Mouse (Mus musculus) intestine, embryonic 14.5 days (tissue): Measurements from ENCODE around the gene Plpp4. TPM values are rescaled to one million over a fixed set of nuclear protein-coding genes. Genes with fewer than 3 reads are reported as not detected.

Experiments
- ATAC-seq: fragments of 200-750 bp; cut with Nextera tagmentation; replicated peaks from 2 replicates; pipeline ENCODE4 v1.8.0; 2017; ENCODE audit warnings: low read depth, moderate number of reproducible peaks, moderate TSS enrichment, moderate library complexity; ENCODE audit not compliant: low FRiP score, low TSS enrichment
- DNase-seq: peaks from one replicate; pipeline ENCODE4 v3.0.0-alpha.2; 2018; ENCODE audit warnings: low spot score
- H3K27ac ChIP-seq: fragments of 300-500 bp; sonication (generic); 2 replicates; pipeline ENCODE4 v1.5.1; 2014; ENCODE audit warnings: low read depth, mild to moderate bottlenecking, control low read depth
- H3K27me3 ChIP-seq: fragments of 300-500 bp; sonication (generic); replicated peaks from 2 replicates; pipeline ENCODE4 v1.6.1; 2014; ENCODE audit warnings: low read length, control low read depth; ENCODE audit not compliant: control insufficient read depth, insufficient read depth
- H3K36me3 ChIP-seq: fragments of 300-500 bp; sonication (generic); 2 replicates; pipeline ENCODE4 v1.6.1; 2014; ENCODE audit warnings: low read length, control low read depth; ENCODE audit not compliant: control insufficient read depth, insufficient read depth
- H3K4me1 ChIP-seq: fragments of 300-500 bp; sonication (generic); replicated peaks from 2 replicates; pipeline ENCODE4 v1.6.1; 2014; ENCODE audit warnings: low read length, control low read depth, mixed read lengths; ENCODE audit not compliant: control insufficient read depth, insufficient read depth
- H3K4me2 ChIP-seq: fragments of 300-500 bp; sonication (generic); 2 replicates; pipeline ENCODE4 v1.6.1; 2014; ENCODE audit warnings: low read length
- H3K4me3 ChIP-seq: fragments of 300-500 bp; sonication (generic); 2 replicates; pipeline ENCODE4 v1.5.1; 2014; ENCODE audit warnings: low read depth, low read length, control low read depth, mixed read lengths
- H3K9ac ChIP-seq: fragments of 300-500 bp; sonication (generic); 2 replicates; pipeline ENCODE4 v1.6.1; 2014; ENCODE audit warnings: mild to moderate bottlenecking, low read length
- H3K9me3 ChIP-seq: fragments of 300-500 bp; sonication (generic); 2 replicates; pipeline ENCODE4 v1.6.1; 2016; ENCODE audit warnings: low read length, control low read depth; ENCODE audit not compliant: control insufficient read depth
- WGBS: fragments of 180-500 bp; shearing (Covaris S2); extraction: QIAGEN DNeasy Blood & Tissue Kit; methylation state at CpG from one replicate; pipeline ENCODE4 v1.1.7; 2014; 5-methylcytosine and 5-hydroxymethylcytosine counted together
- polyA plus RNA-seq: library from polyadenylated mRNA; unstranded; fragments of >200 nt; fragmentation: Nextera tagmentation; extraction: Ambion mirVana; gene quantifications from 2 replicates; pipeline ENCODE4 v1.2.1, GENCODE M21; 2014

Plpp4 gene
- polyA plus RNA-seq, 1 experiment from 2014 or later = 0.31 TPM

DNA sequence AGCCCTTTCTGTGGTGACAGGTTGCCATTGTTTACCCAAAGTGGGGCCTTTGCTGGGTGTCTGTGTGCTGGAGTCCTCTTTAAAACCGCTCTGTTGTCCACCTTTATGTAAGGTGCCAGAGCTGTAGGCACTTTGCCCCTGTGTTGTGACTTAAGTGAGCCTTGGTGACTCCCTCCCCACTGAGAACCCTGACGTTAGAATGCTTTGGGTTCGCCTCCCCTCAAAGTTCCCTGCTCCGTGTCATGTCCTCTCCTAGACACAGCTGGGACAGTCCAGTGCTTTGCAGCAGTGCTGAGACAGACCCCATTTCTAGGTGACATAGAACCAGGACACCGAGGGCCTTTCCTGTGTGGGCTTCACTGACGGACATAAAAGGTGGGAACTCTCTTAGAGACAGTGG lies 55.7 kb downstream of the Plpp4 start:
- Histone ChIP-seq H3K27me3 (no peaks in the 10 kb centered on the region), H3K36me3 (no peaks in the 10 kb centered on the region), H3K9ac (no peak overlapping the region), H3K9me3 (no peaks in the 10 kb centered on the region), H3K4me3 (no peak overlapping the region), H3K4me1 (peaks cover 6% of the 10 kb centered on the region; the same call in 1 of the 2 replicates), H3K4me2 (no peak overlapping the region), H3K27ac (no peak overlapping the region)
- no peak for ATAC-seq
- 69% methylated on average over 6 of the region's 6 CpGs for WGBS
- DNase-seq = no peak

DNA sequence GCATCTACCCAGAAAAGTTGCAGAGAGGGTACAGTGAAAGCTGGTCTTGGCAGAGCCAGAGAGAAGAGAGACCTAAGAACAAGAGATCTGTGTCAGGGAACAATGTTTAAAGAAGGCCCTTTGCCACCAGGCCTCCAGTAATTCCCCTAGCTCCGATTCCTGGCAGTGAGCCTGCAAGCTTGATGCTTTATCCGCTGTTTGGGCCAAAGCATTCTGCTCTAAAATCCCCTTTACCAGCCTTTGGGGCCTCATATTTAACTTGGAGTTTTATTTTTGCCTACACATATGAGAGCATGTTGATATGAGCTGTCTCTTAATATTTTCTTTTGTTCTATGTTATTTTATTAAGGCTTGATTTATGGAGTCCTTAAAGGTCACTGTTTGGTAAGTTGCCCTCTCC lies 57.1 kb downstream of the Plpp4 start:
- WGBS = 53% methylated on average over 2 of the region's 2 CpGs
- ATAC-seq = no peak
- H3K27me3 ChIP-seq = no peaks in the 10 kb centered on the region

DNA sequence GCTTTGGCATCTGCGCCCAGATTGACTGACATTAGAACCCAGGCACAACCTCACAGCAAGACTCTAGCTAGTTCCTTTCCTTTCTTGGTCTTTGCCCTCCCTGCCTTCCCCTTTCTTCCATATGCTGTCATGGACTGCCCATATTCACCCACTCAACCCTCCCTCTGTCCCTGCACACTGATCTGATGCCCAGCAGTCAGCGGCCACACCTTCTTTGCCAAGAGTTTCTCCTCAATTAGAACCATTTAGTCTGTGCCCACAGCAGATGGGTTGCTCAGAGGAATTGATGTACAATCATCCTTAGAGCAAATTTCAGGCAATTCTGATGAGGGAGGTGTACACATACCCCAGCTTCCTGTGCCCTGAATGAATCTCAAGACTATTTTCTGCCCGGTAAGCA lies 83.3 kb downstream of the Plpp4 start:
- Histone ChIP-seq H3K9ac (no peak overlapping the region), H3K4me3 (no peak overlapping the region), H3K36me3 (no peaks in the 10 kb centered on the region), H3K9me3 (no peaks in the 10 kb centered on the region), H3K27me3 (no peaks in the 10 kb centered on the region), H3K4me2 (no peak overlapping the region), H3K4me1 (no peaks in the 10 kb centered on the region), H3K27ac (no peak overlapping the region)
- ATAC-seq (no peak), DNase-seq (no peak)
- 93% methylated on average over 3 of the region's 3 CpGs for WGBS

More for the DNA sequence above, 57.1 kb downstream of the Plpp4 start:
- no peaks in the 10 kb centered on the region for H3K4me1 ChIP-seq
- no peaks in the 10 kb centered on the region for H3K36me3 ChIP-seq
- no peak overlapping the region for H3K4me3 ChIP-seq
- no peak for DNase-seq
- H3K9me3 ChIP-seq = no peaks in the 10 kb centered on the region
- no peak overlapping the region for H3K4me2 ChIP-seq
- H3K9ac ChIP-seq = no peak overlapping the region
- no peak overlapping the region for H3K27ac ChIP-seq

DNA sequence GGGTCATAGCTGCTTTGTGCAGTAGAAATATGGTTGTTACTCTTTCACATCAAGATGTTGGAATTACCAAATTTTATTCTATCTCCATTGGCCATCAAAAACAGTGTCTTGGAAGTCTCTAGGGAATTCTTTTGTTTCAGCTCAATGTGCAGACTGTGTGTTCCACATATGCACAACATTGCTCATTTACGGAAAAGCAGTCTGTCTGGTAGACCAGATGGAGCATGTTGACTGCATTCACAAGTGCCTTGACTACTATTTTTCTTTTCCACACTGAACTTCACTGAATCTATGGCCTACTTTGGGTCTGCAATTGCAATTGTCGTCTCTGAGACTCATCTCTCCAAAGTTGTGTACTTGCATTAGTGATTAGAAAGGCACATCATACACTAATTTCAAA lies 98.7 kb downstream of the Plpp4 start:
- DNase-seq = no peak
- ATAC-seq = no peak
- Histone ChIP-seq H3K27me3 (no peaks in the 10 kb centered on the region), H3K4me2 (no peak overlapping the region), H3K27ac (no peak overlapping the region), H3K9me3 (no peaks in the 10 kb centered on the region), H3K9ac (no peak overlapping the region), H3K36me3 (no peaks in the 10 kb centered on the region), H3K4me1 (no peaks in the 10 kb centered on the region), H3K4me3 (no peak overlapping the region)
- WGBS = 86% methylated on average over 2 of the region's 2 CpGs

DNA sequence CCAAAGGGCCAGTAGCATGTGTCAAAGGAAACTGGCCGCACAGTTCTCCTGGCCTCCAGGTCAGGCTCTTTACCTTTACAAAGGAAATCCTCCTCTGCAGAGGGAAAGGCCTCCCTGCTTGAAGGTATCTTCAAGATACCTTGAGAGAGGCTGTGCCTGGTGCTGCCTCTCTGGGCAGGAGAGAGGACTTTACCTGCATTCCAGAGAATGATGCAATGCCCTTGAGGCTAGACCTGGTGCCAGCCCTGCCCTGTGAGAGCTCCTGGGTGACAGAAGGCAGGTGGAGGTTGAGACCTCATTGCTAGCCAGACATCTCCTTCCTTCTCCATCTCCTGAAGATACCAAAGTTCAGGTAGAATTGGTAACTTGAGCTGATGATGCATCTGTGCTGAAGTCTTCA lies 118.5 kb downstream of the Plpp4 start:
- Histone ChIP-seq H3K4me3 (no peak overlapping the region), H3K36me3 (no peaks in the 10 kb centered on the region), H3K27me3 (no peaks in the 10 kb centered on the region), H3K9me3 (no peaks in the 10 kb centered on the region), H3K4me2 (no peak overlapping the region), H3K4me1 (no peaks in the 10 kb centered on the region), H3K9ac (no peak overlapping the region), H3K27ac (no peak overlapping the region)
- ATAC-seq (no peak), DNase-seq (no peak)
- 93% methylated on average over 1 of the region's 1 CpGs for WGBS

- no peak for ATAC-seq
- no peak overlapping the region for H3K27ac ChIP-seq
- H3K4me2 ChIP-seq = no peak overlapping the region
- H3K9me3 ChIP-seq = no peaks in the 10 kb centered on the region
- no peak overlapping the region for H3K9ac ChIP-seq
- H3K4me3 ChIP-seq = no peak overlapping the region
- H3K27me3 ChIP-seq = no peaks in the 10 kb centered on the region
- H3K4me1 ChIP-seq = no peaks in the 10 kb centered on the region
- H3K36me3 ChIP-seq = no peaks in the 10 kb centered on the region
- peak; percentile 41 for DNase-seq
- 50% methylated on average over 3 of the region's 3 CpGs for WGBS
Observed at GRCm38 (mm10) chr7:129385149-129385548, 128.3 kb downstream of the Plpp4 start.

DNA sequence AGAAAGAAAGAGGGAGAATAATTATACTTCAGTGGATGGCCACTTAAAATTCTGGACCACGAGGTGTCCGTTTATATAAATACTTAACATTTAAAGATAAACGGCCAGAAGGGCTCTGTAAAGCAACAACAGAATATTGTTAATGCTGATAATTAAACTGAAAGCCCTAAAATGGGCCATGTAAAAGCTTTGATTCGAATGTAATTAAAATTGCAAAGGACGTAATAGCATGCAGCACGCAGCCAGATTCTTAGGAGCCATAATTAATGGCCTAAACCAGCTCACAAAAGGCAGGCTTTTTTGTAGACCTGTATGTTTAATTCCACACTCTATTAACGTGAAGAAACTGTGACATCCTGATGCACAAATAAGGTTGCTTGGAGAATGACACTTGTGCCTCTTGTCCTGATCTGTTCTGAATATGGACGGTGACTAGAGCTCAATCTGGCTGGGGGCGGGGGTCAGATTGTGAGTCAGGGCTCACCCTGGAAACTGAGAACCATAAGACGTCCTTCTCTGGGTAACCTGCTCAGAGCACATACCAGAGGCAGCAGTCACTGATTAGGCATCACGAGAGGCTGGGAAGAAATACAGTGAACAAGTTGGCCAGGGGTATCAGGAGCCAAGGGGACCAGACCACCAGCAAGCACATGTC lies 136.1 kb downstream of the Plpp4 start:
- H3K4me2 ChIP-seq = no peak overlapping the region
- no peak overlapping the region for H3K4me3 ChIP-seq
- H3K9me3 ChIP-seq = no peaks in the 10 kb centered on the region
- no peaks in the 10 kb centered on the region for H3K27me3 ChIP-seq
- WGBS = 69% methylated on average over 11 of the region's 11 CpGs
- H3K36me3 ChIP-seq = no peaks in the 10 kb centered on the region
- no peaks in the 10 kb centered on the region for H3K4me1 ChIP-seq
- no peak overlapping the region for H3K9ac ChIP-seq
- no peak for ATAC-seq
- DNase-seq = no peak
- H3K27ac ChIP-seq = no peak overlapping the region

GRCm38 (mm10) chr7:129396561-129396960 lies 139.7 kb downstream of the Plpp4 start:
- H3K4me2 ChIP-seq = no peak overlapping the region
- DNase-seq = no peak
- H3K27ac ChIP-seq = no peak overlapping the region
- no peaks in the 10 kb centered on the region for H3K36me3 ChIP-seq
- ATAC-seq = no peak
- H3K9me3 ChIP-seq = no peaks in the 10 kb centered on the region
- no peak overlapping the region for H3K4me3 ChIP-seq
- WGBS = 87% methylated on average over 5 of the region's 5 CpGs
- H3K27me3 ChIP-seq = no peaks in the 10 kb centered on the region
- no peak overlapping the region for H3K9ac ChIP-seq
- H3K4me1 ChIP-seq = no peaks in the 10 kb centered on the region

DNA sequence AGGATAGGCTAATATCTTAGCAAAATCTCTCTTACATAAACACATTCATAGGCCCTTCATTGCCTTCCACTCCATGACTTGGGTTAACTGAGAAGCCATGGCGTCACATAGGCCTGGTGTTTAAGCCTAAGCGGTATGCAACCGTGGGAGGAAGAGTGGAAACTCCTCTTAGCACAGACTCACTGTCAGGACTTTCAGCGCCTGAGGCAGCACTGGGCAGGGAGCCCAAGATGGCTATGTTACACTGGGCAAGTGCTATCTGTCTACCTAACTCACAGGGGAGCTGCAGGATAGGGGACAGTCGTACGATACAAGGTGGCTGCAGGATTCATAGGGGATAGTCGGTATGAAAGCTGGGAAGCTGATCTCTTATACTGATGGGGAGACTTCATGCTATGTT lies 142.2 kb downstream of the Plpp4 start:
- ATAC-seq (no peak), DNase-seq (no peak)
- H3K36me3 ChIP-seq = no peaks in the 10 kb centered on the region
- H3K27ac ChIP-seq = no peak overlapping the region
- WGBS = 90% methylated on average over 7 of the region's 7 CpGs
- no peaks in the 10 kb centered on the region for H3K27me3 ChIP-seq
- H3K9ac ChIP-seq = no peak overlapping the region
- no peaks in the 10 kb centered on the region for H3K9me3 ChIP-seq
- H3K4me3 ChIP-seq = no peak overlapping the region
- H3K4me1 ChIP-seq = no peaks in the 10 kb centered on the region
- H3K4me2 ChIP-seq = no peak overlapping the region
